Mouse (Mus musculus) urinary bladder, adult 2 months (tissue): ENCODE data around the gene Susd1. TPM values are rescaled to one million over a fixed set of nuclear protein-coding genes. Genes with fewer than 3 reads are reported as not detected.

Experiments
- DNase-seq: peaks from one replicate; pipeline ENCODE4 v3.0.0; 2022; ENCODE audit warnings: low spot score
- polyA plus RNA-seq: library from polyadenylated mRNA; depleted of rRNA; stranded (reverse); fragments of >200 nt; gene quantifications from 2 replicates; pipeline ENCODE4 v1.2.3, GENCODE M21; 2012

Gene Susd1
- polyA plus RNA-seq, 1 experiment, result 17.6 TPM

DNA sequence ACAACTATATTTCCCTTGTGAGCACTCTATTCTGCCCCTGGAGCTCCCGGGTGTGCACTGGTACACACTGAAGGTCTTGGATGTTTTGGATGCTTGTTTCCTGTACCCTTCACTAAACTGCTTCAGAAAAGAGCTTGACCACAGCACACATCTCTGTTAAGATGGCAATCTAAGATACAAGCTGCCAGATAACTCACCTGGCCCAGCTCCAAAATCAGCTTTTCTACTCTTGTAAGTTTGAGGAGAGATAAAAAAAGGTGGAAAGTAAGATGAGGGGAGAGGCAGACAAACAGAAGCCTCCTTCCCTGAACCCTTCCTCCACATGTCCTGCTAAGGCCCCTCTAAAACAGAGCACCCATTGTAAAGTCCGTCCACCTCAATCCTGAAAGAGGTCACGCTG is 115.7 kb downstream of the Susd1 start:
- DNase-seq, result no peak

DNA sequence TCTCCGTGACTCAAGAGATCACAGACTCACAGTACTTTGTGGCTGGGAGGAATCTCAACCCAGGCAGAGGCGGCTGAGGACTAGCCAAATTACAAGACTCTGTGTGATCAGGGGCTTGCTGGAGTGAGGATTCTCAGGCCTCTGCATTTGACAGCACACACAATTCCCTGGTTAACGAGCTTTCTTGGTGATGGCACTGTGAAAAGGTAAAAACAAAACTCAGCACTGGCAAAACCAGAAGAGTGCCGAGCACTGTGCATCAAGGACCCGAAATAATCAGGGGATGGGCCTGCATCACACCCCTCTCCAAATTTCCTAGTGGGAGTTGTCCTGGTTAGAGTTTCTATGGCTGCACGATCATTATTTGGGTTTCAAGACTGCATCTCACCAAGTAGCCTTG is 116.4 kb downstream of the Susd1 start:
- DNase-seq, result no peak

DNA sequence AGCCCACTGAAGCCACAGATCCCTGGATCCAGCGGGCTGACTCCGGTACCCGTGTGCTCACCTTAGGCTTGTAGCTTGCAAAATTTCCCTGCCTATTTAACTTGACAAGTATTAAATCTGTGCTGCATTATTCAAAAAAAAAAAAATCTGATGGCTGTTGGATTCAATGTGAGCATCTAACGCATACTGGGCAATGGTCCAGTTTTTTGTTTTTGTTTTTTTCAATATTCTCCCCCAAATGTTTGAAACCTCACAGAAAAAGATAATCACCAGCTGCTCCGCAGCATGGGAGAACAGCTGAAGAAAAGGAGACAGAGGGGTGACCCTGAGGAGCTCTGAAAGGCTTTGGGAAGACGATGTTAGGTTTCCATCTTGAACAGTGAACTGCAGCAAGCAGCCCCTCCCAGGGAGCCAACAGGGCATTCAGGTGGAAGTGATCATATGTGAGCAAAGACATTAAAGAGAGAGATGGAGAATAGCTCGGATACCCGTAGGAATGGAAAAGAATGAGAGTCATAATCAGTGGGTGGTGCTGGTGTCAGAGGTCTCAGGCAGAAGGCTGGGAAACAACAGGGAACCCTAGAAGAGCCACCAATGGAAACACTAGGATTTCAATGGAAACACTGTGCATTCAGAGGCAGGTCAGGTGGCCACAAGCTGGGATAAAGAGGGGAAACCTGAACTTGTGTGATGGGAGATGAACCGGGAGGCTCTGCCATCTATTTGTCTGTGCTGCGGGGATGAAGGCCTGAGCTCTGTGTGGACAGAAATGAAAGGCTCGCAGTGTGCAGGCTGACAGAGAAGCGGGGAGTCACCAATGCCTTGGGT is 117.0 kb downstream of the Susd1 start:
- DNase-seq, result no peak

DNA sequence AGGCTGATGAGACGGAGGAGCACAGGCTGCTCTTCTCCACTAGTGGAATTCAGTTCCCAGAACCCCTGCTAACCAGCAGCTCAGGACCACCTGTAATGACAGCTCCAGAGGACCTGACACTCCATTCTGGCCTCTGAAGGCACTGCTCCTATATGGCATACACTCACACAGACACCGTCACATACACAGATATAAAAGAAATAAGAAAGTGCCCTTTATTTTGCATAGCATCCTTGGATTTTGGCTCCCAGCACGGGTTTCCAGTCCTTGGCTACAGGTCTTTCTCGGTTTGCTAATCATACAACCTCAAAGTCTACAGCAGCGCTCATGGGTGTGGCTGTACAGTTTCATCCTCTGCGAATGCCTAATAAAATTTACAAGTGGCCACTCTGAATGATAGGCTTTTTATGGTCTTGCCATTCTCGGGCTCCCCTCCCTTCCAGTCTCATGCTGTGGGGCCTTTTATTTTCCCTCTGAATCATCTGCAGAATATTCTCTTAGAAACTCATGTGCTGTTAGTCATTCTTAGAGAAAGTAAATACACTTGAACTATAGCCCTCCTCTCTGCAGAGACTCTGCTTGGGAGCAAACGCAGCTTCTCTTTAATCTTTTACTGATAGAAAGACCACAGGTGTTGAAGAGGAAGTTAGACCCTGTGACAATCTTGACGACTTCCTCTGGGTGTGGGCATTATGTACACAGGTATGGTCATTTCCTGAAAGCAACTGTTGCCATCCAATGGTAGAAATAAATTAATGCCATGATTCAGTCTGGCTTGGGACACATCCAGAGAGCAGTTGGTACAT is 119.1 kb downstream of the Susd1 start:
- no peak for DNase-seq

DNA sequence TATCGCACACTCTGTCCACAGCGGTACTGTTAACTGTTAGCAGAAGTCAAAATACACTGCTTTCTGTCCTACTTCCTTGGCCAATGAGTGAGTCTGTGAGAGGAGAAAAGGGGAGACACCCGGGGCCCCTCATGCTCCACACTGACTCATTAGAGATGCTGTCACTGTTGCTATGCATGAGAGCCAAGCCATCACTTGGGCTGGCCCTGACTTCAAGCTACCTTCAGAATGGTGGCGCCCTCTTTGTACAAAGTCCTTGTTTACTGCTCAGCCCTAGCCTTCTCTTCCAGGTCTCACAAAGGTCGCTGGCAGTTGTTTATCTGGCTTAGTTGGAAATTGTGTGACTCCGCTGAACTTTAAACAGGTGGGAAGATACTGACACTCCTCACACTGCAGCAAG is 119.8 kb downstream of the Susd1 start:
- DNase-seq, result no peak

DNA sequence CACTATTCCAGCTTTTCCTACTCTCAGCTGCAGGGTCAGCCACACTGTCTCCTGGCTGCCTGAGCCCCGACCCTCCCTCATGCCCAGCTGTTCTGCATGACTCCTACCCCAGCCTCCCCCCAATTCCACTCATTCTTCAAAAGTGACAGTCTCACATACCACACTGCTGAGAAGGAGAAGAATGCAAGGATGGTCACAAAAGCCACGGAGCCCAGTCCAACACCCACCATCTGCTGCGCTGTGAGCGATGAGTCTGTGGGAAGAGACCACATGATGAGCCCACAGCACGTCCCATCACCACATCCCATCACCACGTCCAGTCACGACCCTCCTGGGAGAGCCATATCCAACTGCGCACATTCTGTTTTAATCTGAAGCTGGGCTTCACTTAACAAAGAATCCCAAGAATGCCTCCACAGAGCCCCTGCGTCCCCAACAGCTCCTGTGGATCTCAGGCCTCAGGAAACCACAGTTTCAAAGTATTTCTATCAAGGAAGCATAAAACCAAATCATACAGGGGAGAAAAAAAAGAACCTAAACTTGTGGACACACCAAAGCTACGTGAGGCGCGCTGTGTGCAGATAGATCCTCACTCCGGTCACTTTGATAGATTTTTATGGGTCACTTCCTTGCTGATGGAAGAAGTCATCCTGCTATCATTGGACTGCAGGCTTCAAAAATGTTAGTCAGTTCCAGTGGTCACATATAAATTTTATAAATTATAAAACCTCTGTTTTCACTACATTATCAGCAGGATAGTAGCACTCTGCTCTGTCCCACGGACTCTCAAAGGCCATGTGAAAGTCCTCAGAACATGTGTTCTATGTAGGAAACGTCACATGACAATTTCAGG is 122.7 kb downstream of the Susd1 start:
- no peak for DNase-seq

DNA sequence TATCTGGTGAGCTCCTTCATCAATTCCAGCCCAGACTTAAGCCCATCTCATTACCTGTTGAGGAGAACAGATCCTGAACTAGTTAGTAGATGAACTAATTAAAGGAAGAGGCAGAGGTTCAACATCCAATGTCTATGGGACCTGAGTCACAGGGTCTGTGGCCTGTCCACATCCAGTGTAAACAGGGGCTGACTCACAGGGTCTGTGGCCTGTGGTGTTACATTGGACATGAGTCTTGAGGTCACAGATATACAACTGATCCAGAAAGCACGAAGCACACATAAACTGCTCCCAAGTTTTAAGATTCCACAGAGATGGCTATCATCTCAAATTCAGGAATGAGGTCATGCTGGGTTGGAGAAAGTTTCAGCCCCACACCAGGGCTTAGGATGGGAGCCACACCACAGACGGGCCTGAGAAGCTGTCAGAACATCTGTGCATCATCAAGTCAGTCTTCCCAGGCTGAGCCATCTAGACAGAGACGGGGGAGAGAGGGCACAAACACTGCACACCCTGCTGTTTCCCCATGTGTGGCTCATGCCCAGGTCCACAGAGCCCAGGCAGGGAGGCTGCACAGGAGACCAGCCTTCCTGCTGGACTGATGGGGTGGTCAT is 123.4 kb downstream of the Susd1 start:
- no peak for DNase-seq

DNA sequence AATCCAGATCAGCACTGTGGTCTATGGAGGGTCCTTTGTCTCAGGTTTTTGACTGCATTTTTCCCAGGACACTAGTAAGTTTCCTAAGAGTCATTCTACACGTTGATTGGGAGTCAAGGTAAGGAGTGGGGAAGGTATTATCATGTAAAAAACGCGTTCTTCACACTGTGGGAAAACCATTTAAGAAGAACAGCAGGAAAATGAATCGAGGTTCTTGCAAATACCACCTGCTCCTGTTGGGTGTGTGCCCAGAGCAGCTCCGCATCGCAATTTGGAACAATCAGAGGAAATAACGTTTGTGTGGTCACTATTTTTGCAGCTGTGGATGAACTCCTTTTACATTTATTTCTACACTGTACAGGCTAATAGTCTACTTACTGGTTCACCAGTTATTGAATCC is 125.5 kb downstream of the Susd1 start:
- no peak for DNase-seq

DNA sequence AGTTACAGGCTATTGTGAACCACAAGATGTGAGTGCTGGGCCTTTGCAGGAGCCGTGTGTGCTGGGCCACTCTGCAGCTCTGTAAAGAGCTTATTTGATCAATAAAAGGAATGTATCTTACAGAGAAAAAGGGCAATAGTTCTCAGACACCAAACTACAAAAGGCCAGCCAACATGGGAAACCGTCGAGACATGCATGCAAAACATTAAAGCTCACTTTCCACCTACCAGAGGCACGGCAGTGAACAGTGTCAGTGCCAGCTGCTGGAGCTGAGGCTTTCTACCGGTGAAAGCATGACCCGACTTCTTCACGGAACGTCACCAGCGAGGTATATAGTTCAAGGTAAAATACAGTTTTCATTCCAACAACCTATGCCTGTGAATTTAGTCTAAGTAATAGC is 127.8 kb downstream of the Susd1 start:
- DNase-seq, result no peak

DNA sequence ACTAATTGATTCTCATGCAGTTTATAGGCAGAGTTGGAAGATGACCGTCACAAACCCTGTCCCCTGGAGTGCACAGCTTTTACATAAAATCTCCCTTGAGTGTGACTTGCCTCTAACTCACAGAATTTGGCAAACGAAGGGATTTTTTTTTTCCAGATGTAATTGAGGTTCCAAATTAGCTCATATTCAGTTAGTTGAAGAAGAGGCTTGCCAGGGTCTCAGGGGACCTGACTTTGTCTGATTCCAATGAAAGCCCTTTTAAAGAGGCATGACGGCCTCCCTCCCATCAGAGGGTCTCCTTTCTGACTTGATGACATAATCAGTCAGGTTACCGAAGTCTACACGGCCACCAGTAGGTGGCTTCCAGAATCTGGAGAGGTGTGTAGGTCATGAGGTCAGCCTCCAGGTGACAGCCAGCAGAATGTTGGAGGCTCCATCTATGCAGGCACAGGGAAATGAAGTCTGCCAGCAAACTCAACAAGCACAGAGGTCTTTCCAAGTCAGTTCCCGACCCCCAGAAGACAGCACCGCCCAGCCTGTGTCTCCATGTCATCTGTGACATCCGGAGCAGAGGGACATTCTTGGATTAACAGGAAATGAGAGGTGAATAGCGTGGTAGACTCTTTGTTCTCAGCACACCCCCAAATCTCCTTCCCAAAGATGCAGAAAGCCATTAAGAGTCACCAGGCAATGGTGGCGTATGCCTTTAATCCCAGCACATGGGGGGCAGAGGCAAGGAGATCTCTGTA is 130.4 kb downstream of the Susd1 start:
- no peak for DNase-seq

DNA sequence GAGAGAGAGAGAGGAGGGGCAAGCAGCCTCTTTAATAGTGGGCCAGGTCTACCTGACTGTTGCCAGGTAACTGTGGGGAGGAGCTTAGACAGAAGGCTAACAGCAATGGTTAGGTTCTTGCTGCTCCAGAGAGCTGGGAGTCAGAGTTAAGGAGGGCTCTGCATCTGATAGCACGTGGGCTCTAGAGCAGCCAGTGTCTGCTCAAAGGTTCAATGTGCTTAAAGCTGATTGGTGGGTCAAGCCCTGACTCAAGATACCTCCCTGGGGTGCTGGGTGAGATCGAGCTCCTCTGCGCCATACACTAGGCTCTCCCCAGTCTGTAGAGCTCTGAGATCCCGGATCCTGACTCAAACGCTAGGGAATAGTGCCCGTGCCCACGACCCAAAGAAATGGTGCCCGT is 136.0 kb downstream of the Susd1 start:
- DNase-seq, result no peak

DNA sequence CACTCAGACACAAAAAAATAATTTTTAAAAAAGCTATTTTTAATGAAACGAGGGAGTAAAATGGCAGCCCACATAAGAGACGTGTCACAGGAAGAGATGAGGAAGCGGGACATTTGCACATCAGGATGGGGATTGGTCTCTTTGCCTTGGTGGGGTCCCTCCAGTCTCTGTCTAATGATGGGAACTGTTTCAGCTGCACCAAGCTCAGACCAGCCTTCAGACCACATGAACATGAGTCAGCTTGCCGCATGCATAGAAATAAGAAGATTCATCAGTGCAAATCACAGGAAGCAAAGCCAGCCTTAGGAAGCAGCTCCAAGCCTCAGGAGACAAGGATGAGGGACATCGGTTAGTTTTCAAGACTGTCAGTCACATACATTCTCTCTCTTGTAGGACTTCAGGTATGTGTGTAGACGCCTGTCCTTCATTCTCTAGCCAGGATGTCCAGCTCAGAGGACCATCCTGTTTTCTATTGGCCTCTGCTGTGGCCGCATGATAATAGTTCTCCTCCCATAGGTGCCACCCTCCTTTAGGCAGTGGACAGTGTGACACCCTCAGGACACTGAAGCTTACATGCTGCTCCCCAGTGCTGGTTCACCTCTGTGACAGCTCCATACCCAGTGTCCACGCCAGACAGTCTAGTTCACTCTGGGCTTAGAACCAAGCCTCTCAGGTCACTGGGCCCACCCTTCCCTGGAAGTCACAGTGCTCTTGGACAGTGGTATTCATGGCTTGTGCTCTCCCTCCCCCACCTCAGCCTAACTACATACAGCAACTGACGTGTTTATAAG is 137.2 kb downstream of the Susd1 start:
- DNase-seq, result no peak

DNA sequence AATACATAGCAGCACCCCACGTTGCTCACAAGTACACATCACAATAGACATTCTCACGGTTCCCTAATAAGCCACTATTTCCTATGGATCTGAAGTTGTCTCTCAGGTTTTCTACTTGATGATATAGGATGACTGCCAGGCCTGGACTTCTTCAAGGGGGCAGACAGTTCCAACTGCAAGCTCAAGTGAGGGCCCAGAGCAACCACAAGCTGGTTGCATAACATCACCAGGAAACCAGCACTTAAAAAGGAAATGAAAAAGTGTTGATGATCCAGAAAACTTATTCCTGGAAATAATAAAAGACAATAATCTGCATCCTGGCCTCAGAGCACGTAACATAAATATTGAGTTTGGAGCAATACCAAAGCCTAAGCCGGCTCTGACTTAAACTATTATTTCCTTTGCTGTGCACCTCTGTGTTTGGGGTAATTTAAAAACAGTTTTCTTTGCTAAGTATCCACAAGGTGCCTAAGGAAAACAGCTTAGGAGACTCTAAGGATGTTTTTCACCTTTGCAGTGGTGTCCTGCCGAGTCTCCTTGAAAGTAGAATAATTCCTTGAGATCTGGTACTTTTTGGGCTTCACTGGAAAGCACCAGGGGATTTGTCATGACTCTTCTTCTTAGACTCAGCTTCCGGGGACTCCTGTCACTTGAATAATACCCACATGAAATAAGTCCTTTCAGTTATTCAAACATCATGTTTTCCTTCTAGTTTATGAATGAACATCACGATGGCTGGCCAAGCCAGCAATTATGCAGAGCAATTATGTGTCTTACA is 139.5 kb downstream of the Susd1 start:
- DNase-seq, result no peak

DNA sequence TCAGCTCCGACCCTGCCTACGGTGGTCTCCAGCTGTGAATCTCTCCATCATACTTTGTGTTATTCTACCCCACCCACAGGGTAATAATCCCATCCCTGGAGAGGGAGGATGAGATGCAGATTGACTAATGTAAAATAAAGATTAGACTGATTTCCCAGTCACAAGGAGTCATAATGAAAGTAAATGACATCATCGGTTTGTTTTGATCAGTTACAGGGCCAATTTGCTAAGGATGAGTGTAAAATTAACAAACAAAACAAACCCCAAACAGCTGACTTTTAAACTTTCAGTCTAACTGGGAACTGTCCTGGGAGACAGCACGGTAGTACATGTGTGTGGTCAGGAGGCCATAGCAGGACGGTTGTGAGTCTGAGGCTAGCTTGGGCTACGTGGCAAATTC is 143.3 kb downstream of the Susd1 start:
- no peak for DNase-seq

DNA sequence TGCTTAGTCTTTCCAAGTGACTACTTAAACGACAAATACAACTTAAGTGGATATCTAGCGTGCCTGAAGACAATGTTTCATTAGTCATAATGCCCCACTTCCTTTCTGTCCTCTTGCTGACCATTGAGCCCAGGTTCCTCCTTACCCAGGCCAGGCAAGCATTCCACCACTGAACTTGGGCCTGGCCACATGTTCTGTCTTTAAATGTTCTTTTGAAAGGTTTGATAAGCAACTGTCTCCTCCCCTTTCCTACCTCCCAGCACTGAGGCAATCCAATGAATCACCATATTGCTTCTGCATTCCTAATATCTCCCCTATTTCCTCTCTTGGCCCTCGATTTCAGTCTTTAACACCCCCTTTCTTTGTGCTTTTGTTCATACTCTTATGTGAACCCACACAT is 143.8 kb downstream of the Susd1 start:
- DNase-seq, result no peak

DNA sequence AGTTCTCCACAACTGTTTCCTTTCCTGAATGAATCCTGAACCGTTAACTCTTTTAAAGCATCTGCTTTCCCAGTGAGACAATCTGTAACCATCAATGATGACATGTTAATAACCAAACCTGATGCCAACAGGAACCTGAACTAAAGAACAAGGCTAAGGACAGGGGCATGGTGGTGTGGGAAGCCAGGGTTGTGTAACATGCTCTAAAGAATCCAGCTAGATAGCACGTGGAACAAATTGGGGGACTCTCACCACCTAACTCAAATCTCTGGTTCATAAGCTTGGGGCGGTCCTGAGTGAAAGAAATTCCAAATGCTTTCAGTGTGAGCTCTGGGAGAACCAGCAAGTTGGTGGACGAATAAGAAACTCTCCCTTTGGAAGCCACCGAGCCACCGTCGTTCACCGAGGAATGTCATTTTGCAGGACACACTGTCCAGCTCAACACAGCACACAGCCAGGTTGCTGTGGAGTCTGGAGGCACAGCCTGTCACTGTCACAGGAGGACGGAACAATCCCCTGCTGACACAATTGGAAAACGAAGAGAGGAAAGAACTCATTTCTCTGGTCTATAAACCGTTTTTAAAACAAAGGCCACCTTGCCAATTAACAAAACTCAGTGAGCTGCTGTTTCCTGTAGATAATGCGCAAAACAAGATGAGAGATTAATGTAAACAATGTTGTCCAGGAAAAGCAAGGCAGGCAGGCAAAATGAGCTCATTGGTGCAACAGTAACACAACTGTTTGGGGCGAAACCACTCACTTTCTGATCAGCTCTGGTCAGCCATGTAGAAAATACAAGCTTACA is 146.3 kb downstream of the Susd1 start:
- no peak for DNase-seq

DNA sequence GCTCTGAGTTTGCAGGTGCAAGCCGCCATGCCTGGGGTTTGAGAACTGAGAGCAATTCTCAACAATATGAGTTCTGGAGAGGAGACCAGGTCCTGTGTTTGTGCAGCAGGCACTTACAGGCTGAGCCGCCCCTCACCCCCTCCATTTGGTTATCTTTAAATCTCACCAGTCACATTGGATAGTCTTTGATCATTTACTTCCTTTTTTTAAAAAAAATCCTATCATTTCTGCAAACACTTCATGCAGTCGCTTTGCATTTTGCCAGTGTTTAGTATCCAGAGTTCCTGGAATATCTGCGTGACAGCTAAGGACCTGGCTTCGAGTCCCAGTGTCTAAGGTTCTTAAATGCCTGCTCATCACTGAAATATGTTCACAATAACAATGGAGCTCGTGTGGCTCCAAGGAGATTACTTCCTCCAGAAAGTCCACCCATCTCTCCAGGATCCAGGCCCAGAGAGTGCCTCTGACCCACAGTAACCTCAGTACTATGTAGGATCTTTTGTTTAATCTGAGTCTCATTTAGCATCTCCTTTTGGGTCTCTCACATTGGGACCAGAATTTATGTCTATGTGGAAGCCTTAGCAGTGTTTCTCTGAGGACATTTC is 147.4 kb downstream of the Susd1 start:
- no peak for DNase-seq

DNA sequence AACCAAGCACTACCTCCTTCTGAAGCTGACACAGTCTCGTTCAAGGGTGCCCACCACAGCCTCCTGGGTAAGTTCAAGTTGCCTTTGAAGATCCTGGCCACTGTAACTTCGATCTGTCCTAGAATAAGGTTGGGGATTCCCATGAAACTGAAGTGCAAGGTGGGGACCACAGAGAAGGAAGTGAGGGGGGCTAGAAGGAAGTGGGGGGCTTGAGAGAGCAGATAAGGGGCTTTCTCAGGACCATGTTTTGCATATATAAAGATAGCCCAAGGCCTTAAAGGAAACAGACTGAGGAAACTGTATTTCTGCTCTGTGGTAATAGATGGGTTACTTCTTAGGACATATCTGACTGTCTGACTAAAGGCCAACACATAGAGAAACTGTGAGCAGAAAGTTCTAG is 151.3 kb downstream of the Susd1 start:
- DNase-seq, result no peak
